Mouse (Mus musculus) frontal cortex, postnatal 14 days (tissue): ENCODE results near the gene Fam205a2.
"Not testable (repeated sequence)": the region's sequence is repeated elsewhere in the genome, so short reads cannot be mapped to it uniquely, and the experiment has no call there.

ENCODE experiments used
- DNase-seq, 2 experiments: peaks; one replicate each; pipeline ENCODE4 v3.0.0; 2022; ENCODE audit warnings: low spot score in 2 of 2

The Fam205a2 gene

GRCm38 (mm10) chr4:42528075-42528474, at the start of gene Fam205a2:
Gene Fam205a2 (minus strand): TSS chr4:42528175.
- DNase-seq: not testable (repeated sequence)
